Mouse (Mus musculus) heart, postnatal 0 days (tissue): Measurements from ENCODE around the gene St6galnac3. TPM values are rescaled to one million over a fixed set of nuclear protein-coding genes. Genes with fewer than 3 reads are reported as not detected.

ENCODE experiments used
- ATAC-seq: fragments of 200-750 bp; cut with Nextera tagmentation; 2 replicates; pipeline ENCODE4 v1.8.0; 2017; ENCODE audit warnings: low read depth, moderate number of reproducible peaks, moderate library complexity; ENCODE audit not compliant: insufficient read depth
- DNase-seq: peaks from one replicate; pipeline ENCODE4 v3.0.0-alpha.2; 2016; ENCODE audit warnings: low spot score
- H3K27ac ChIP-seq: fragments of 300-500 bp; sonication (generic); 2 replicates; pipeline ENCODE4 v1.5.1; 2014; ENCODE audit warnings: low read depth, mild to moderate bottlenecking
- H3K27me3 ChIP-seq: fragments of 300-500 bp; sonication (generic); 2 replicates; pipeline ENCODE4 v1.6.1; 2014; ENCODE audit warnings: low read length, mixed read lengths; ENCODE audit not compliant: control insufficient read depth, insufficient read depth
- H3K36me3 ChIP-seq: fragments of 300-500 bp; sonication (generic); replicated peaks from 2 replicates; pipeline ENCODE4 v1.6.1; 2014; ENCODE audit warnings: low read length, mixed read lengths; ENCODE audit not compliant: control insufficient read depth, insufficient read depth
- H3K4me1 ChIP-seq: fragments of 300-500 bp; sonication (generic); 2 replicates; pipeline ENCODE4 v1.6.1; 2014; ENCODE audit warnings: antibody characterized with exemption; ENCODE audit not compliant: control insufficient read depth, insufficient read depth
- H3K4me2 ChIP-seq: fragments of 300-500 bp; sonication (generic); 2 replicates; pipeline ENCODE4 v1.6.1; 2014; ENCODE audit warnings: low read depth, mild to moderate bottlenecking, low read length, moderate library complexity
- H3K4me3 ChIP-seq: fragments of 300-500 bp; sonication (generic); 2 replicates; pipeline ENCODE4 v1.5.1; 2014; ENCODE audit warnings: low read depth, low read length
- H3K9ac ChIP-seq: fragments of 300-500 bp; sonication (generic); replicated peaks from 2 replicates; pipeline ENCODE4 v1.6.1; 2014; ENCODE audit warnings: low read depth, low read length, mixed read lengths
- H3K9me3 ChIP-seq: fragments of 300-500 bp; sonication (generic); replicated peaks from 2 replicates; pipeline ENCODE4 v1.6.1; 2016; ENCODE audit warnings: low read length; ENCODE audit not compliant: control insufficient read depth
- CTCF ChIP-seq: IDR thresholded peaks from 2 replicates; pipeline ENCODE4 v1.5.1; 2016; ENCODE audit warnings: antibody characterized with exemption, control low read depth, low read depth
- EP300 ChIP-seq: IDR thresholded peaks from 2 replicates; pipeline ENCODE4 v1.6.1; 2016; ENCODE audit warnings: antibody characterized with exemption, low read depth
- WGBS: fragments of 180-500 bp; shearing (Covaris S2); extraction: QIAGEN DNeasy Blood & Tissue Kit; methylation state at CpG from one replicate; pipeline ENCODE4 v1.1.7; 2014; 5-methylcytosine and 5-hydroxymethylcytosine counted together
- polyA plus RNA-seq: library from polyadenylated mRNA; unstranded; fragments of >200 nt; fragmentation: Nextera tagmentation; extraction: Ambion mirVana; gene quantifications from 2 replicates; pipeline ENCODE4 v1.2.1, GENCODE M21; 2015
- total RNA-seq: library from RNA; depleted of rRNA; stranded (reverse); fragments of >200 nt; gene quantifications from 2 replicates; pipeline ENCODE4 v1.2.3, GENCODE M21; 2014; ENCODE audit warnings: low replicate concordance

The St6galnac3 gene
- total and polyA plus RNA-seq, 2 experiments from 2014 or later, result 9.7 to 22.5 TPM

GRCm38 (mm10) chr3:153337221-153337620 is 387.8 kb downstream of the St6galnac3 start:
- no peaks in the 10 kb centered on the region for H3K9me3 ChIP-seq
- H3K4me2 ChIP-seq, result no peak overlapping the region
- no peak overlapping the region for H3K27ac ChIP-seq
- H3K9ac ChIP-seq, result no peak overlapping the region
- H3K27me3 ChIP-seq, result no peaks in the 10 kb centered on the region
- ATAC-seq (no peak), DNase-seq (no peak)
- TF ChIP-seq CTCF (no peak), EP300 (no peak)
- H3K36me3 ChIP-seq, result no peaks in the 10 kb centered on the region
- no peaks in the 10 kb centered on the region for H3K4me1 ChIP-seq
- H3K4me3 ChIP-seq, result no peak overlapping the region
- WGBS, result 83% methylated on average over 2 of the region's 2 CpGs

- Histone ChIP-seq H3K4me2 (no peak overlapping the region), H3K4me1 (no peaks in the 10 kb centered on the region), H3K27me3 (no peaks in the 10 kb centered on the region), H3K9ac (no peak overlapping the region), H3K9me3 (no peaks in the 10 kb centered on the region), H3K27ac (no peak overlapping the region), H3K4me3 (no peak overlapping the region), H3K36me3 (no peaks in the 10 kb centered on the region)
- 53% methylated on average over 5 of the region's 5 CpGs for WGBS
- no peak for ATAC-seq
- DNase-seq, result no peak
- TF ChIP-seq EP300 (no peak), CTCF (no peak)
Measured at GRCm38 (mm10) chr3:153334152-153334825, 390.7 kb downstream of the St6galnac3 start.

- ATAC-seq (no peak), DNase-seq (no peak)
- Histone ChIP-seq H3K4me1 (no peaks in the 10 kb centered on the region), H3K9me3 (no peaks in the 10 kb centered on the region), H3K27me3 (no peaks in the 10 kb centered on the region), H3K4me2 (no peak overlapping the region), H3K27ac (no peak overlapping the region), H3K36me3 (no peaks in the 10 kb centered on the region), H3K4me3 (no peak overlapping the region), H3K9ac (no peak overlapping the region)
- TF ChIP-seq CTCF, result no peak
- TF ChIP-seq EP300, result no peak
- 57% methylated on average over 3 of the region's 3 CpGs for WGBS
Measured at GRCm38 (mm10) chr3:153324307-153324706, 400.7 kb downstream of the St6galnac3 start.

- TF ChIP-seq EP300 (no peak), CTCF (no peak)
- Histone ChIP-seq H3K27ac (no peak overlapping the region), H3K9me3 (no peaks in the 10 kb centered on the region), H3K27me3 (no peaks in the 10 kb centered on the region), H3K36me3 (no peaks in the 10 kb centered on the region), H3K4me2 (no peak overlapping the region), H3K4me1 (no peaks in the 10 kb centered on the region), H3K9ac (no peak overlapping the region), H3K4me3 (no peak overlapping the region)
- DNase-seq (no peak), ATAC-seq (no peak)
- 59% methylated on average over 8 of the region's 8 CpGs for WGBS
Measured at GRCm38 (mm10) chr3:153323446-153323845, 401.5 kb downstream of the St6galnac3 start.

- TF ChIP-seq CTCF (no peak), EP300 (no peak)
- H3K4me1 ChIP-seq, result no peaks in the 10 kb centered on the region
- no peak overlapping the region for H3K9ac ChIP-seq
- DNase-seq (no peak), ATAC-seq (no peak)
- WGBS, result 54% methylated on average over 8 of the region's 9 CpGs
- H3K27me3 ChIP-seq, result no peaks in the 10 kb centered on the region
- H3K36me3 ChIP-seq, result no peaks in the 10 kb centered on the region
- H3K27ac ChIP-seq, result no peak overlapping the region
- H3K9me3 ChIP-seq, result no peaks in the 10 kb centered on the region
- no peak overlapping the region for H3K4me2 ChIP-seq
- no peak overlapping the region for H3K4me3 ChIP-seq
Measured at GRCm38 (mm10) chr3:153313583-153313982, 411.4 kb downstream of the St6galnac3 start.

- Histone ChIP-seq H3K36me3 (no peaks in the 10 kb centered on the region), H3K9me3 (no peaks in the 10 kb centered on the region), H3K9ac (no peak overlapping the region), H3K27me3 (no peaks in the 10 kb centered on the region), H3K4me3 (no peak overlapping the region), H3K27ac (no peak overlapping the region), H3K4me2 (no peak overlapping the region), H3K4me1 (no peaks in the 10 kb centered on the region)
- ATAC-seq (no peak), DNase-seq (no peak)
- WGBS, result 86% methylated on average over 9 of the region's 9 CpGs
- no peak for TF ChIP-seq EP300
- no peak for TF ChIP-seq CTCF
Measured at GRCm38 (mm10) chr3:153313167-153313566, 411.8 kb downstream of the St6galnac3 start.
